Mouse (Mus musculus): ENCODE results near the gene Rab11fip3.

The Rab11fip3 gene

GRCm38 (mm10) chr17:25985306-25986294 is 83.8 kb downstream of the Rab11fip3 start, which contains the start of gene Capn15:
Gene Capn15 (minus strand): TSS chr17:25985796.
- DNase-seq = peak; percentile 93 to 96

GRCm38 (mm10) chr17:25984556-25985305 is 84.6 kb downstream of the Rab11fip3 start:
- DNase-seq = peak; percentile 46 to 61

GRCm38 (mm10) chr17:25984066-25984465 is 85.3 kb downstream of the Rab11fip3 start:
- DNase-seq = no peak

- no peak for DNase-seq
Observed at GRCm38 (mm10) chr17:25982913-25983312, 86.4 kb downstream of the Rab11fip3 start.

- DNase-seq = peak; percentile 82 to 83
Observed at GRCm38 (mm10) chr17:25980854-25981253, 88.5 kb downstream of the Rab11fip3 start.

GRCm38 (mm10) chr17:25979829-25980738 is 89.3 kb downstream of the Rab11fip3 start:
- peak in 1 of 2 experiments; percentile 13 for DNase-seq

- DNase-seq = no peak
Observed at GRCm38 (mm10) chr17:25970954-25971707, 98.2 kb downstream of the Rab11fip3 start.

- DNase-seq = peak; percentile 62 to 68
Observed at GRCm38 (mm10) chr17:25970448-25970847, 98.9 kb downstream of the Rab11fip3 start.

- no peak for DNase-seq
Observed at GRCm38 (mm10) chr17:25968176-25968575, 101.2 kb downstream of the Rab11fip3 start.

GRCm38 (mm10) chr17:25967652-25968051 is 101.7 kb downstream of the Rab11fip3 start:
- peak; percentile 56 to 68 for DNase-seq

GRCm38 (mm10) chr17:25964271-25964670 is 105.1 kb downstream of the Rab11fip3 start:
- no peak for DNase-seq

GRCm38 (mm10) chr17:25962413-25962905 is 106.9 kb downstream of the Rab11fip3 start:
- no peak for DNase-seq

- no peak for DNase-seq
Observed at GRCm38 (mm10) chr17:25961566-25961965, 107.8 kb downstream of the Rab11fip3 start.

- peak in 1 of 2 experiments; percentile 41 for DNase-seq
Observed at GRCm38 (mm10) chr17:25959630-25960467, 109.5 kb downstream of the Rab11fip3 start.

GRCm38 (mm10) chr17:25958771-25959494 is 110.4 kb downstream of the Rab11fip3 start:
- DNase-seq = peak; percentile 71 to 72

- peak; percentile 76 to 83 for DNase-seq
Observed at GRCm38 (mm10) chr17:25957586-25958051, 111.7 kb downstream of the Rab11fip3 start.

GRCm38 (mm10) chr17:25956631-25957030 is 112.7 kb downstream of the Rab11fip3 start:
- DNase-seq = peak; percentile 63 to 64

GRCm38 (mm10) chr17:25956201-25956600 is 113.2 kb downstream of the Rab11fip3 start:
- DNase-seq = peak; percentile 88

- peak in 1 of 2 experiments; percentile 42 for DNase-seq
Observed at GRCm38 (mm10) chr17:25955736-25956135, 113.6 kb downstream of the Rab11fip3 start.
